Mouse (Mus musculus) gastrocnemius, postnatal 25 days (tissue): ENCODE results near the gene Exoc6. TPM values are rescaled to one million over a fixed set of nuclear protein-coding genes. Genes with fewer than 3 reads are reported as not detected.
A peak's percentile ranks its signal among the peaks of the same experiment; 100 is the strongest.
"Not testable (repeated sequence)": the region's sequence is repeated elsewhere in the genome, so short reads cannot be mapped to it uniquely, and the experiment has no call there.

ENCODE experiments used
- DNase-seq: peaks from one replicate; pipeline ENCODE4 v3.0.0; 2022
- total RNA-seq, 2 experiments: library from RNA; stranded (reverse); gene quantifications; 1 replicate in 1 of 2; 2 replicates in 1 of 2; pipeline ENCODE4 v1.2.3; 2021

The Exoc6 gene
- total RNA-seq, 2 experiments from 2014 or later, result 33.3 to 43.8 TPM

- DNase-seq, result no peak
These were observed 12.5 kb upstream of the Exoc6 start for GRCm38 (mm10) chr19:37537717-37538116.

GRCm38 (mm10) chr19:37540201-37540600, 10.0 kb upstream of the Exoc6 start:
- peak; percentile 31 for DNase-seq

DNA sequence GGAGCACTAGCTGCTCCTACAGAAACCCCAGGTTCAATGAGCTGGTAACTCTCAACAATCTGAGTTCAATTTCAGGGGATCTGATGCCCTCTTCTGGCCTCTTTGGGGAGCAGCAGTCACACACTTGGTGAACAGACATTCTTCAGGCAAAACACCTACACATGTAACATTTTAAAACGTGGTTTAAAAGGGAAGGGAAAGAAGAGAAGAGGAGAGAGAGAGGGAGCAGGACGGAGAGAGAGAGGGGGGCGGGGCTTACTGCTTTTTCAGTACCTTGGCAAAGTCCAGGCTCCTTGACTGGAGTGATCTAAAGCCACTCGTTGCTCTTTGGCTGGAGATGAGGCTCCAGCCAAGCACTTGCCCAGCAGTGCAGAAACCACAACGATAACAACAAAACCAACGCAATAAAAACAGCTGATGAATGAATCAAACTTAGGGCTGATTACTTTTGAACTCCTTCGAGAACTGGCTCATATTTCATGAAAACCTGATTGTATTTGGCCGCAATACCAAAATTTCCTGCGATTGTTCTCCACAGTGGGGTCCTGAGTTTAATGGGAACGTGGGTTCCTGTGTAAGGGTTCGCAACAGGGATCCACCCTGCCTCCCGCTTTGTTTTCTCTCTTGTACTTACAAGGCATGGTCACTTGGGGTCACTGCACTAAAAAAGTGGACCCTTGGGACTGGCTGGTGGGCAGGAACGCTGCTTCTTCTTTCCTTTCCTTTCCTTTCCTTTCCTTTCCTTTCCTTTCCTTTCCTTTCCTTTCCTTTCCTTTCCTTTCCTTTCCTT, 6.5 kb upstream of the Exoc6 start:
- DNase-seq, result peak; percentile 27

GRCm38 (mm10) chr19:37544476-37544875, 5.7 kb upstream of the Exoc6 start:
- no peak for DNase-seq

GRCm38 (mm10) chr19:37545231-37545630, 5.0 kb upstream of the Exoc6 start:
- no peak for DNase-seq

DNA sequence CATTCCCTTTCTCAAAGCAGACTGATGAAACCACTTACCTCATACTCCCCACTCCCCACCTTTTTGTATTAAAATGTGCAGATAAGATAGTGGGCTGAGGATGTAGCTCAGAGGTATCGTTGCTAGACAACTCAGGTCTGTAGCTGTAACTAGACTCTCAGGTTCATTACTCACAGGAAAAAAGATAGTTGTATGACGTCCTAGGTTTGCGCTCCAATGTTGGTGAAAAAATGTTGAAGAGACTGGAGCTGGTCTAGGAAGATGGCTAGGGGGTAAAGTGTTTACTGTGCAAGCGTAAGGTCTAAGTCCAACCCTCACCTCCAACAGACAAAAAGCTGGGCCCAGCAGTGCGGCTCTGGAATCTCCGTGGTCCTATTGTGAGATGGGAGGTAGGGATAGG, 4.5 kb upstream of the Exoc6 start:
- DNase-seq, result no peak

DNA sequence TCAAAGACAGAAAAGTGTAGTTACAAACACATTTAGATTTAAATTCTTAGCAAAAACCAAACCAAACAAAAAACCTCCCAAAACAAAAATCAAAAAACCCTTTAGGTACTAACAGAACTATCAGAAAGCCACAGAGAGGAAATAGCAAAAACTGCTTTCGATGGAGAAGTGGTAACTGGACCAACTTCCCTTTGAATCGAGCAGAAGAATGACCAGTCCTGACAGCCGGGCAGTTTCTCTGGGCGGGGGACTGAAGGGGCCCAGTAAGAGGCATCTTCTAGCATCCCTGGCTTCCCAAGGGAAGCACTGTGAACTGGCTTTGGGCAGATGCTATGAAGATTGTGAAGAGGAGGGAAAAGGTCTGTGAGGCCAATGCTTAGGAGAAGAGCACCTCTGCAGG, 3.4 kb upstream of the Exoc6 start:
- DNase-seq, result no peak

GRCm38 (mm10) chr19:37551040-37551566, 885 bp downstream of the Exoc6 start:
- no peak for DNase-seq

- DNase-seq, result no peak
These were observed 3.4 kb downstream of the Exoc6 start for GRCm38 (mm10) chr19:37553376-37554265.

GRCm38 (mm10) chr19:37554266-37554650, 4.0 kb downstream of the Exoc6 start:
- DNase-seq, result not testable (repeated sequence)

DNA sequence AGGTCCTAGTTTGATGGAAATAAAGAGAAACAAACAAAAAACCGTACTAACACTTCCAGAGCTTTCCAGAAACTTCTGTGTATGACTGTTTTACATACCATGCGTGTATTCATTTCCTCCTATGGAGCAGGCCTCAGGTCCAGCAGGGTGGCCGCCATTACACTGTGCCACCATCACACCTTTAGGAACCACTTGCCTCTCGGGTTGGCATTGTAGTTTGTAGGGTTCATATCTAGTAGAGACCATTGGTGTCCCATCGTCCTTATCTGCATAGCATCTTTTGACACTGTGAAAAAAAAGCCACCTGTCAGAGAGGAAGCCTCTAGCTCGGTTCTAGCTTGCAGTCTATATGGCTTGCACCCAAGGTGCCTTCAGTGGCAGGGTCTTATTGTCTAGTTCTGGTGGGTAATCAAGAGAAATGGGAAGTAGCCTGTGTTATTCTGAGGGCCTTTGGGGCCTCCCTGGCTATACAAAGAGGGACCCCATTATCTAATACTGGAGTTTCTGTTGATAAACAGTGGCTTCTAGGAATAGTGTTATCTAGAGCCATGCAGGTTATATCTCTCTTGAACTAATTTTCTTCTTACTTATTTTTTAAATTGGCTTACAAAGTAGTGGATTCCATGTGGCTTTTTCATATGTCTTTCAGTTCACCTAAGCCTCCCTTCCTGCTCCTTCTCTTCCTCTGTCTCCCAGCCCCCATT, 5.8 kb downstream of the Exoc6 start:
- DNase-seq, result no peak

- DNase-seq, result no peak
These were observed 7.7 kb downstream of the Exoc6 start for GRCm38 (mm10) chr19:37557898-37558297.

DNA sequence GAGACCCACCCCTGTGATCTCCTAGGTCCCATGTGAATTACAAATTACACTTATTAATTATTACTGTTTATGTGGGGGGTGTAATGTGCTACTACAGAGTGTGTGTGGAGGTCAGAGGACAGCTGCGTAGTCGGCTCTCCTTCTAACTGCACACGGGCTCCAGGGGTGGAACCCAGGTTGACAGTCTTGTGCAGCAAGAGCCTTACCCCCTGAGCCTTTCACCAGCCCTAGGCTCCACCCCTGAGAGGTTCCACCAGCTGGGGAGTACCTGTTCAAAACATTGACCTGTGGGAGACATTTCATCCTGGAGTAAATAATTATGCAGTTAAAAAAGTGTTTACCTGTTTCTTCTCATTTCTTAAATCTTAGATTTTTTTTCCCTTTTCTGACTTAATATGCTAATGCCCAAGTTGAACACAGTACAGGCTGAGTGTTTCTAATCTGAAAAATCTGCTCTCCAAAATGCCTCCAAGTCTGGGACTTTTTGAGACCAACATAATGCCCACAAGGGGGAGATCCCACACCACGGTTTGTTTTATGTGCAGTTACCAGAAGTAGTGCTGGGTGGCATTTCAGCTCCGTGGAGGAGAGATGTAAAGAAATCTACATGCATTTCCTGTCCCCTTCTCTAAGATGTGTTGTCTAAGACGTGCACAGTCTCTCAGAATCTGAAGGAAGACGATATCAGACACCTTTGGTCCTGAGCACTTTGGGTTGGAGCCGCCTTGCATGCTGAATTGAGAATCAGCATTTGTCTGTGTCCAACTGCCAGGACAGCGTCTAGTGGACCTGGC, 9.3 kb downstream of the Exoc6 start:
- DNase-seq, result no peak

DNA sequence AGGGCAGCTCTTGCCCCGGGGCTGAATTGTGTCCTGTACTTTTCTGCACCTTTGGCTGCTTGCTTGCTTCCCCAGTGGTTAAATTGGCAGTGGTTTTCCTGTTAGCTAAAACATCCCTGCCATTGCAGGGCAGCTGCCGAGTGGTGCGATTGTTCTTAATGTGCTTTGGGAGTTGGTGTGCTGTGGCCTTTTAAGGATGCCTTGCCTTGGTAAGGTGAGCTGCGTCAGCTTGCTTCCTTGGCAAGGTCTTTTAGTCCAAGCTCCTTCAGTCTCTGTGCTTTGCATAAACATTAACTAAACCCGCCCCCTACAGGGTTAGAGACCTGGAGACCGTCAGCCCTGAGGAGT, 9.8 kb downstream of the Exoc6 start:
- DNase-seq, result no peak

- DNase-seq, result no peak
These were observed 11.1 kb downstream of the Exoc6 start for GRCm38 (mm10) chr19:37561106-37561892.

DNA sequence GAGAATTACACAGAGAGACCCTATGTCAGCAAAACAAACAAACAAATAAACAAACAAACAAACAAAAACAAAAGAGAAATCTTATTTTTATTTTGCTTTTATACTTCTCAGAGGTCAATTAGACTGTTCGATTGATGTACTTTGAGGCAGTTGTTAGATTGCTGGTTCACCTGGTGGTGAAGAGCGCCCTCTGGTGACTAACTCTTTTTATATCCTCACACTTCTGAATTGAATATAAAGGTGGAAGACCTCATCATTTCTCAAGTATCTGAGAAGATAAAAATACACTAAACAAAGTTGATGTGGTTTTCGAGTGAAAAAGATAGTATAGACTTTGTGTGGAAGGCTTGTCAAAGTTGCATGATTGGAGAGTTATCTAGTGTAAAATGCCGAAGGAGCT, 13.5 kb downstream of the Exoc6 start:
- no peak for DNase-seq

GRCm38 (mm10) chr19:37565806-37566205, 15.6 kb downstream of the Exoc6 start:
- no peak for DNase-seq

- DNase-seq, result no peak
These were observed 19.1 kb downstream of the Exoc6 start for GRCm38 (mm10) chr19:37569186-37569754.

- no peak for DNase-seq
These were observed 20.9 kb downstream of the Exoc6 start for GRCm38 (mm10) chr19:37570966-37571718.

DNA sequence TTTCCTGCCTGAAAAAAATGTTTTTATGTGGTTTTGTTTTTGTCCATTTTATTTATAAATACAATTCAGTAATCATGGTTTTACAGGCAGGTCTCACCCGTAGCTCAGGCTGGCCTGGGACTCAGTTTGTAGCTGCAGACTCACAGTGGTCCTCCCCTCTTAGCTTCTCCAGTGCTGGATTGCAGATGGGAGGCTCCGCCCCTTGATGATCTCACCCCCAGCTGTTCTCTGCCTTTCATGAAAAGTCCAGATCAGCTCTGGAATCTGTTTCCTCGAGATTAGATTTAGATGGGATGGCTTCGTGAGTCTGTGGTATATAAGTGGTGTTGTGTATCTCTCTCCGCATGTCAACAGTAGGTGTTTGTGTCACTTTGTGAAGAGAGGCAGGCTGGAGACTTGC, 24.6 kb downstream of the Exoc6 start:
- DNase-seq, result no peak
